Mouse (Mus musculus): ENCODE measurements at regions not wholly inside any gene's neighbourhood (a gene's known extent, or its start where the extent isn't known, plus 50 kb on each side); places are given as distances from the start of the nearest gene placed in this dataset.
"Not testable (repeated sequence)": the region's sequence is repeated elsewhere in the genome, so short reads cannot be mapped to it uniquely, and the experiment has no call there.

GRCm38 (mm10) chr13:44635221-44636007 lies 93.9 kb upstream of the Jarid2 start:
- no peak for DNase-seq

GRCm38 (mm10) chr13:44636008-44636335 lies 93.3 kb upstream of the Jarid2 start:
- DNase-seq = no peak

- DNase-seq = no peak
Observed at GRCm38 (mm10) chr13:44642361-44642760, 86.9 kb upstream of the Jarid2 start.

- DNase-seq = no peak
Observed at GRCm38 (mm10) chr13:44650052-44650451, 79.2 kb upstream of the Jarid2 start.

GRCm38 (mm10) chr13:44651259-44652238 lies 77.7 kb upstream of the Jarid2 start:
- DNase-seq = no peak

GRCm38 (mm10) chr13:44657905-44658414 lies 71.3 kb upstream of the Jarid2 start:
- DNase-seq = peak; percentile 72 to 76

GRCm38 (mm10) chr13:44659861-44660260 lies 69.4 kb upstream of the Jarid2 start:
- DNase-seq = no peak

GRCm38 (mm10) chr13:44663062-44663461 lies 66.2 kb upstream of the Jarid2 start:
- no peak for DNase-seq

GRCm38 (mm10) chr13:44663730-44664129 lies 65.5 kb upstream of the Jarid2 start:
- DNase-seq = no peak

GRCm38 (mm10) chr13:44669761-44670160 lies 59.5 kb upstream of the Jarid2 start:
- peak; percentile 57 to 70 for DNase-seq

- peak; percentile 87 to 89 for DNase-seq
Observed at GRCm38 (mm10) chr13:44673337-44673966, 55.8 kb upstream of the Jarid2 start.

GRCm38 (mm10) chr13:44673967-44674357 lies 55.3 kb upstream of the Jarid2 start:
- DNase-seq = no peak

GRCm38 (mm10) chr13:44674926-44675650 lies 54.2 kb upstream of the Jarid2 start:
- no peak for DNase-seq

- no peak for DNase-seq
Observed at GRCm38 (mm10) chr13:44676041-44676440, 53.2 kb upstream of the Jarid2 start.

GRCm38 (mm10) chr13:44678121-44678520 lies 51.2 kb upstream of the Jarid2 start:
- DNase-seq = no peak

- DNase-seq = not testable (repeated sequence)
Observed at GRCm38 (mm10) chr13:44679457-44679856, 49.8 kb upstream of the Jarid2 start.

Data from cerebellum, adult 18-20 months (tissue).